Mouse (Mus musculus) kidney, adult 18-20 months (tissue): ENCODE measurements around the gene Col6a1.
A peak's percentile ranks its signal among the peaks of the same experiment; 100 is the strongest.

ENCODE experiments used
- DNase-seq: peaks from one replicate; pipeline ENCODE4 v3.0.0; 2021

Col6a1 gene

GRCm38 (mm10) chr10:76674581-76674980, 51.4 kb downstream of the Col6a1 start:
- DNase-seq: no peak

- no peak for DNase-seq
These were observed 54.0 kb downstream of the Col6a1 start for GRCm38 (mm10) chr10:76671939-76672338.

GRCm38 (mm10) chr10:76668947-76669284, 57.1 kb downstream of the Col6a1 start:
- no peak for DNase-seq

GRCm38 (mm10) chr10:76668261-76668946, 57.6 kb downstream of the Col6a1 start:
- no peak for DNase-seq

GRCm38 (mm10) chr10:76667197-76667805, 58.7 kb downstream of the Col6a1 start:
- DNase-seq: no peak

- DNase-seq: no peak
These were observed 60.4 kb downstream of the Col6a1 start for GRCm38 (mm10) chr10:76665551-76665950.

- DNase-seq: peak; percentile 45
These were observed 61.5 kb downstream of the Col6a1 start for GRCm38 (mm10) chr10:76664156-76665115.
